Mouse (Mus musculus) 416B (cell line): ENCODE measurements around the gene Nos2.
A peak's percentile ranks its signal among the peaks of the same experiment; 100 is the strongest.
"Not testable (repeated sequence)": the region's sequence is repeated elsewhere in the genome, so short reads cannot be mapped to it uniquely, and the experiment has no call there.

Source experiments
- DNase-seq: peaks from one replicate; pipeline ENCODE4 v3.0.0; 2011; ENCODE audit warnings: low read depth

Nos2 gene

DNA sequence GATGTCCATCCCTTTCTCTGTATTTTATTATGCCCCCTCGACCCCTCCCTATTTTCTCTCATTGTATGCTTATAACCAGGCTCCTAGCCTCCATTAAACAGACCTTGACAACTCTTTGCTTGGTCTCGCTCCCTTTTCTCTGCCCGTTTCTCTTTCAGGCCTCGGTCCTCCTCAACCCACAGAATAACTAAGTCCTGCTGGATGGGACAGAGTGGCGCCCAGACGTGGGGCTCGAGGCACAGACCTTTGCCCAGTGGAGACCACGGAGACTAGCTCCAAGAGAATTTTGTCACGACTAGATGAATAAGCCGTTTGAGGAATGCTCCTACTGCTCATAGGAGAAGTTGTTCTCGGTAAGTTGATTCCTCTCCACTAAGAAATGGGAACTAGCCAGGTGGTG is 68.6 kb downstream of the Nos2 start:
- not testable (repeated sequence) for DNase-seq

DNA sequence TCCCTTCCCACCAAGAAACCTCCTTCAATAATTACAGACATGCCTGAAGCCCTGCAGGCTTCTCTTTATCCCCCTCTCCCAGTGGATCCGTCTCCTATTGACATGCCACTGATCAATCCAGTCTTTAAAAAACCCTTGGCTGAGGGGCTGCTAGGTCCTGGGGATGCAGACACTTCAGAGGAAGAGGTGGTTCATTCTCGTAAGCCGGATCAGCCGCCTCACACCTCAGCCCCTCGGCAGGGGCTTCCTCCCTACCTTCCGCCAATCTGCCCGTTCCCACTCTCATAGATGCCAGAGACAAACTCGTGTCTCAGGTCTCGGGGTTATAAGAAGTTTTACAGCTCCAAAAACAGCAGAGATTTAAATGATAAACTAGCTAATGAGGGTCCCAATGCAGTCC is 69.5 kb downstream of the Nos2 start:
- no peak for DNase-seq

DNA sequence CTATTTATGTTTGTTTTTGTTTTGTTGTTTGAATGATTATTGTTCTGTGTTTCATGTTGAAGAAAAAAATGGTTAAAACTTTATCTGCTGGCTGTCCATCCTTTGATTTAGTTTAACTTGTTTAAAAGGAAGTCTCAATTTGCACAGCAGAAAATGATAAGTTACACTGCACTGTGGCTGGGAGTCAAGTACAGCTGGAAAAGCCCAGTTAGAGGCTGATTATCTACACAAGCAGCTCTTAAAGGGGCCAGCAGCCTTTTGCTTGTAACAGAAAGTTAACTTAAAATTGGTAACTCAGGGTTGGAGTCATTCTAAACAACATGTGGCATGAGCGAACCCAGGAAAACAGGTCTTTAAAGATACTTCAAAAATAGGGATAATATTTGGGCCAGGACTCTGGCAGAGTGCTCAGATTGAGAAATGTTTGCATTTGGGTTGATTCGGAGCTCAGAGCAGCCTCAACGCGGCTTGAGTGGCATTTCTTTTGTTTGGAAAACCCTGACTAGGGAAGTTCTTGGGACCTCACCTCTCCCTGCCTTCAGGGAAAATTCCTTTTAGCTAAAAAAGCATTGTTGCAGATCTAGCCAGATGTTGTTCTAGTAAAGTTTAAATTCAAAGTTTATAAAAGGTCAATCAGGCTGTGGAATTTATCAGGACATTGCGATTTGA is 70.4 kb downstream of the Nos2 start:
- DNase-seq, result not testable (repeated sequence)

DNA sequence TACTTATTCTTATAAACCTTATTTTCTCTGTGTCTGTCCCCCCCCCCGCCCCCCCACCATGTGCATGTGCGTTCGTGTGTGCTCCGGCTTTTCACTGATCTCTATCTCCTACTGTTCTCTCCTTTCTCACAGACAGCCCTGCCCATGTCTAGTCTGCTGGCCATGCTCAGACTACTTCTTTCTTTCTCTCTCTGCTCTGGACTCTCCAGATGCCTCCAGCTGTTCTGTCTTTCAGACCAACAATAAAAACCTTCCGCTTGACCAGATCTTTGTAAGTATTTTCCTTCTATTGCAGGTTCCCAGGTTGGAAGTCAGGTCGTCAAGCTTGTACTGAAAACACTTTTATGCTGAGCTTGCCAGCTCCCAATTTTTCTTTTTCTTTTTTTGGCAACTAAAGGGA is 78.5 kb downstream of the Nos2 start:
- DNase-seq, result no peak

DNA sequence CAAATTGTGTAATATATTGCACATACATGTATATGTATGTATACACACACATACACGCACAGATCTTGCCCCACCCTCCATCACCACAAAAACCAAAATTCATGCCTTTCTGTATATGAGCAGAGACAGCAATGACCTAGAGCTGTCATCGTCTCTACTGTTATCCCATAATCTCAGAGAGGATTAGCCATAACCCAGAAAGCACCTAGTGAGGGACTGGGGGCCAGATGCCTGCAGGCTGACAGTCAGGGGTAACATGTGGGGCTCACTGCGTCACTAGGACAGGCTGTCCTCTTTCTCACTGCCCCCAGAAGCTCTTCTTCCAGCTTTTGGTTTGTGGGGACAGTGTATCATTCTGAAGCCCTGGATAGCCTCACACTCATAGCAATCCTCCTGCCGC is 81.3 kb downstream of the Nos2 start:
- DNase-seq, result no peak

DNA sequence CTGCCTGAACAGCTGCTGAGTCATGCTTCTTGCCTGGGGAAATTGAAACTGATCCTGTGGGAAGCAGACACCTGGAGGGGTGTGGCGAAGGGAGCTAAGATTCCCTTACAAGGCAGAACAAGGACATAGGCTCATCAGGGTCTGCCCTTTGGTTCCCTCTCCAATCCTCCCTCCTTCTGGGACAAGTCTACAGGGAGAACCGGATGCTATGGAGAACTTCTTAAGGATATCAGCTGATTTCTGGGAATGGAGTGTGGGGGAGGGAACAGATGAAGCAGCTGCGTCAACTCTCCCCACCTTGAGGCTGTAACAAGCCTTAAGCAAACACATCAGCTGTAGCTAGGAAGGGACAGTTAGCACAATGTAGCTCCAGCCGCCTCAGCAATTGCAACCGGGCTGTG is 82.0 kb downstream of the Nos2 start:
- DNase-seq, result no peak

DNA sequence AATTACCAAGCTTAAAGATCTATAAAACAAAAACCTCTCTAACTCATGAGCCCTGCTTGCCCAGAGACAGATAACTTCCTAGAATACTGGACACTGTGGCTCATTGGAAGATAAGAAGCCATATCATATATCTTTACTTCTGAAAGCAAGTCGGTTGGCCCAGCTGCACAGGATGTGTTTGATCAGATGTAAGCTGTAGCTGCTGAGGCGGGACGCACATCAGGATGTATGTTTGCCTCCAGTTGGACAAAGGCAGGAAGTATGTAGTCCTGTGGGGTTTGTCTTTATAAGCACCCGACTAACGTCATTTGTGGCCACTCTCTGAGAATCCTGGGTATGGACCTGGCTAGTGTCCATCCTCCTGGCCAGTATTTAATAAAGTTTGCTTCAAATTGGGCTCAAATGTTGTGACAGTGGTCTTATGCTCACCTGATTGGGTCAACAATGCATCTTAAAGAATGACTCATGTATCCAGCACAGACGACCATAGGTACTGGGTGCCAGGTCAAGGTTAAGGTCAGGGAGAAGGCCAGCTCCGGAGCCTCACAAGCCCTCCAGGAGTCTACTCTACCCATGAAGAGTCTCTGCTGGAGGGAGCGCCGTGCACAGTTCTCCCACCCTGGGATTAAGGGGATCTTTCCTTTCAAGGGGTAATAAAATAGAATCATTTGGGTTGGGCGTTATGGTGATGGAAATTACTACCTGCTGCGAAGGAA is 82.6 kb downstream of the Nos2 start:
- peak; percentile 99 for DNase-seq

DNA sequence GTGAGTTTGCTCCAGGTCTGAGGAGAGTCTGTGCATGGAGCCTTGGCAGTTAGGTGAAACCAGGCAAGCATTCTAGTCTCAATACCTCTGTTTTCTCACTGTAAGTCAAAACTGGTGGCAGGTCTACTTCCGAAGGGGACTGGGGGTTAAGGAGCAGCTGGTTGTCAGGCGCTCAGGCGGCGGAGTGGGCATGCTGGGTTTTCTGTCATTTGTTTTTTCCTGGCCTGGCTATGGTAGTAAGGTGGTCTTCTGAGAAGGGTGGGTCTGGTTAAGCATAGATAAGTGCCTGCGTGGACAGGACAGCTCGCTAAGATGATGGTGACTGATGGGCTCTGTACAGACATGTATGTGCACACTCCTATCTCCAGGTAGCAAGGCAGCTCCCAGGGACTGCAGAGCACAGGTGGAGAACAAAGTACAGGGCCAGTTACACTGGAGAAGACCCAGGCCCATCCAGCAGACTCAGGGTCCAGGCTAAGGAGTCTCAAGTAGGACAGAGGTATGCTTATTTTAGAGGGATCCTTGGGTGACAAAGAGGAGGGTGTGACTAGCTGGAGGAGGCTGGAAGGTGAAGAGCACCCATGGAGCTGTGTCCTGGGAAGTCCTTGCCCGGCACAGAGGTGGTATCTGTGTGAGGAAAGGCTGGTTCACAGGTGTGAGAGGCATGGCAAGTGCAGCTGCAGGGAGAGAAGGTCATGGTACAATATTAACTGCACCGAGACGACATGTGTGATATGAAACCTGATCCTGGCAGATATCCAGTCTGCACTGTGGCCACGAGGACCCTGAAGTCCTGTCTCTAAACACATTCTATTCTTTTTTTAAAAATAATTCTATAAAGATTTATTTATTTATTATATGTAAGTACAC is 83.4 kb downstream of the Nos2 start:
- no peak for DNase-seq

DNA sequence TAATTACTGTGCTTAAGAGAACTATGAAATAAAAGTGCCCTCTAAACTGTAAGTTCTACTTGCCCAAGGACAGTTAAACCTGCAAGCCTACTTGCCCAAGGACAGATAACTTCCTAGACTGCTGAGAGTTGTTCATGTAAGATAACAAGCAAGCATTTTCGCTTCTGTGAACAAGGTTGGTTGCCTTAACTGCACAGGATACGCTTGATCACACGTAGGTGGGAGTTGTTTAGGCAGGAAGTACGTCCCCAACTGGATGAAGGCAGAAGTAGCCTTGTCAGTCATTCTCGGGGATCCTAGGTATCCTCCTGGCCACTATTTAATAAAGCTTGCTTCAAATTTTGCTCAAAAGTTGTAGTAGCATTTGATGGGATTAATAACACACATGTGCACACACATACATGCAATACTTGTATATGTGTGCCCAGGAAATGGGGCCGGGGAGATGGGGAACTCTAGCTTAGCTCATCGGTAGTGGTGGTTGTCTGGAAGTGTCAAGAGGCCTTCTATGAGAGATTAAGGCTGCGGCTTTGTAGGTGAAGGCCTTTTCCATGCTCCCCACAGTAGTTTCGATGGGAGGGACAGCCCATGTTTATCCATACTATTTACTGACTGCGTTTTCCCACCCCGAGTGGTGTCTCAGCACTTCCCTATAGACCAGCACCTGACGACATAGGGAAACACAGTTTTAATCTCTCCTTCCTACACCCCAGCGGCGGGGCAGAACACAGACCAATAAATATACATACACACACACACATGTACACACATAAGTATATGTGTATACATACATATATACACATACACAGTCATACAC is 85.2 kb downstream of the Nos2 start:
- DNase-seq, result no peak

DNA sequence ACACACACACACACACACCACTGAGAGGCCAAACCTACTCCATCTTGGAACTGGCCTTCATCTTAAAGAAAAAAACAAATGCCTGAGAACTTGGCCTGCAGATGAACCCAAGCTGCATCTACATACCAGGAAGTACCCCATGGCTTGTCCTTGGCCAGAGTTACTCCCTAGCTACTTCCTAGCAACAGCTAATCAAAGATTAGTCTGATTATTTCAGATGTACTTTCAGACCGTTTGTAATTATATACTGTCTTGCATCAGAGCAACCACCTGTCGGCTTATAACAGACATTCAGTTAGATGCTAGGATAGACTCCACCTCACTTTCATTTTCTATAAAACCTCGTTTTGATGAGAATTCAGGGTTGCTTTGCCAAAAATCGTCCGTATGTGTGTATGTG is 85.8 kb downstream of the Nos2 start:
- DNase-seq, result no peak

DNA sequence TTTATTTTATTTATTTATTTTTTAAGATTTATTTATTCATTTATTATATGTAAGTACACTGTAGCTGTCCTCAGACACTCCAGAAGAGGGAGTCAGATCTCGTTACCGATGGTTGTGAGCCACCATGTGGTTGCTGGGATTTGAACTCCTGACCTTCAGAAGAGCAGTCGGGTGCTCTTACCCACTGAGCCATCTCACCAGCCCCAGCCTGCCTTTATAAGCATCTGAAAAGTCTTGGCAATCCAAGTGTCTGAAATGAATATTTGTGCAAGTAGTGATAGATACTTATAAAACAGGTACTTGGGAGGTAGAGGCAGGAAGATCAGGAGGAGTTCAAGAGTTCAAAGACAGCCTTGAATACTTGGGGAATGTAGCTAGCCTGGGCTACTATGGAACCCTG is 86.8 kb downstream of the Nos2 start:
- not testable (repeated sequence) for DNase-seq

DNA sequence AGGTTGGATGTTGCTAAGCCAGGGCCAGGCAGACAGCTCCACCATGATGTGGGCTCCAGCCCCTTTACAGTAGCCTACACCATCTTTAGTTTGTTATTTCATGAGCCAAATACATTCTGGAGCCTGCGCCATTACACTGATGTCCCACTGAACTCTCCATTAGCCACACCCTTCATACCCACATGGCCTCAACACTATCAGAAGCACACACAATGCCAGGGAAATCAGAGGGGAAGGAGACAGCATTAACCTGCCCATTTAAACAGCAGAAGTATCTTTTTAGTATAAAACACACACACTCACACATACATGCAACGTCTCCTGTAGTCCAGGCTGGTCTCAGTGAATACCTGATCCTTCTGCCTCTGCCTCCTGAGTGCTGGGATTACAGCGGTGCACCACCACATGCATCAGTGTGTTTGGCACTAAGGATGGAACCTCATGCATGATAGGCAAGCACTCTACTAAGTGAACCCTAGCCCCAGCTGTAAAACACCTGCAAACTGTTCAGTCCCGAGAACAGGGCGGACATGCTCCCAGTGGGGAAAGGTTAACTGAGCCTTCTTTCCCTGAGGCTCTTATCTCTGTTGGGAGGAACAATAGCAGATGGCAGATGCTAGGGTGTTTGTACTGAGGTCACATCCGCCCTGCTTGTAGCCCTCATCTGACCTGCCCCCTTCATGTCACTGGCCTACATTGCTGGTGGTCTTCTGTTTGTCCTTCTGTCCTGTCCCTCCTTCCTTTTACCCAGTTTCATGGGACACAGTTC is 87.6 kb downstream of the Nos2 start:
- no peak for DNase-seq

DNA sequence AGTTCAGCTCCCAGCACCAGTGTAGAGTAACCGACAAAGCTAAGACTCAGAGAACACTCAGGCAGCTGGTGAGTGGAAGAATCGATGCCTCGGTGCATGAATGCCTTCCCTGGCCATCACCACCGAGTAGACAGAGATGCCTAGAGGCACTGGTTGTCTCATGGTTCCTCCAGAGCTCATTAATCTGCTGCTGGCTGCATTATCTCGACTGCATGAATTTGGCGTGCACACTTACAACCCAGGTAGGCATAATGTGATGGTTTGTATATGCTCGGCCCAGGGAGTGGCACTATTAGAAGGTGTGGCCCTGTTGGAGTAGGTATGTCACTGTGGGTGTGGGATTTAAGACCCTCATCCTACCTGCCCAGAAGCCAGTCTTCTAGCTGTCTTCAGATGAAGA is 88.3 kb downstream of the Nos2 start:
- DNase-seq, result no peak
